Mouse (Mus musculus): Measurements from ENCODE around the gene Nat8f2. TPM values are rescaled to one million over a fixed set of nuclear protein-coding genes. Genes with fewer than 3 reads are reported as not detected.

Nat8f2 gene
- 0.15 and 0.24 TPM in 2 replicates for polyA plus RNA-seq (2012; rRNA removed)

DNA sequence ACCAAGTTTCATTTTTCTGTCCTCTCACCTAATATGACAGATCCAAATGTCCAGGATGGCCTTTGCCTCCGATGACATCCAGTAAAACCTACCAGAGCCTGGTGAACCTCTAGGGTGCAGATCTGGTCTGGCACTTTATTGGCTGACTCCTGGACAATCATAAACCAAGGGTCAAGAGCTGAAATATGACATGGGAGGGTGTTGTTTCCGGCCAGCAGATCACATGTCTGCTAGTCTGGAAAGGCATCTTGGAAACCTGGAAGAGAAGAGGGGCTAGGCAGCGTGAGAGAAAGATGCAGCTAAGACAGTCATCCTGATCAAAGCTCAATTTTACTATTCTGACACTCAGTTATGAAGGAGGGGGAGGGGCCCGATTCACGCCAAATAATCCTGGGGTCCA lies at the start of gene Nat8f2:
TSS of gene Nat8f2 (minus strand) at position 153 of the 400 bp plus-strand sequence.

DNA sequence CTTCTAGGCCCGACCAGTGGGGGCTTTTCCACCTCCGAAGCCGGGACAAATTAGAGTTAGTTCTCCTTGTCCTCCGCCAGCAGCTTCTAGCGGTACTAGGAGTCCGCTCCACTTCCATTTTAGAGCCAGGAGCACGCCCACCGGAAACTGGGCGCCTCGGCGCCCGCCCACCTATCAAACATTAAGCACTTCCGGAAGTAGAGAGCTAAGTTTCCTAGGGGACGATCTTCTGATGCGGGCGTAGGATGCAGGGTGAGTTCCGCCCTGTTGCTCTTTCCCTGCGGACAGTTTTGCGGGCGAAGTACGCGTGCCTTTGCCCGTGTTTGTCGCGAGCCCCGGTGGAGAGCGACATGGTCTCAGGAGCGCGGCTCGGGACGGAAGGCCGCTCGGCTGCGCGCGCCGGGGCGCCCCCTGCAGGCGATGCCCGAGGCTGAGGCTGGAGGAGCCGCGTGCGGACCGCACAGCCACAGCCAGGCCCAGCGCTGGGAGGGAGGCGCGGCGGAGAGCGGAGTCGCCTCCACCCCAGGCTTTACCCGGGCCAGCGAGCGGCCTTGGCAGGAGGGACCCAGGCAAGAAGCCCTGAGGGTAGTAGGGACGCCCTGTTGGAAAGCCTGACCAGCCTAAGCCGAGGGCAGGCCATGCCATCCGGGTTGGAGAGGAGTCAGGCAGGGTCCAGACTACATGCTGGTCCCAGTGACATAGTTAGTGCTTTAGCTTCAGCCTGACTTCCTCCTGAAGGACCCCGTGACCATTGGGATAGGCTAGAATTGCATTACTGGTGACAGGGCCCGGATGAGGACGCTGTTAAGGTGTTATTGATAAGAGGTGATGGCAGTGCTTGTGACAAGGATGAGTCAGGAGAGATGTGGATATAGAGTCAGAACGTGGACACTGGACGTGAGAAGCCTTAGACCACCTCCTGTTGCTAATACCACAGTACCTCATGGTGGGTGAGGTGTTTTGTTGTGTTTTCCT lies 46.9 kb upstream of the Nat8f2 start, which contains the start of gene Nat8f1:
TSS of gene Nat8f1 (minus strand) at position 149 of the 975 bp plus-strand sequence.

DNA sequence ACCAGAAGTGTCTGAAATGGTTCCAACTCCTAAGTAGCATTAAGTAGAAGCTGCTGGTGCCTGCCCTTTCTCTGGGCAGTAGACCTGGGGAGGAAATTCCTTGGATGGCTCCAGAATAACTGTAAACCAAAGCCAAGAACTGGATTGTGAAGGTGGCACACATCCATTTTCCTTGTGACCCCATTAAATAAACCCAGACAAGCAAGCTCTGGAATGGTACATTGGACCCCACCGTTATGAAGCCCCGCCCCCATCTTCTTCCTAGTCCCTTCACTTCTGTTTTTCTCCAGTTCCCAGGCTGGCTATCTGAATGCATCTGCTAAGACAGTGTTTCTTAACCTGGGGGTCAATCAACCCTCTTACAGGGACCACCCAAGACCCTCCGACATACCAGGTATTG lies 42.6 kb upstream of the Nat8f2 start, which contains the start of gene Tprkb:
TSS of gene Tprkb (plus strand) at position 279 of the 400 bp plus-strand sequence.

DNA sequence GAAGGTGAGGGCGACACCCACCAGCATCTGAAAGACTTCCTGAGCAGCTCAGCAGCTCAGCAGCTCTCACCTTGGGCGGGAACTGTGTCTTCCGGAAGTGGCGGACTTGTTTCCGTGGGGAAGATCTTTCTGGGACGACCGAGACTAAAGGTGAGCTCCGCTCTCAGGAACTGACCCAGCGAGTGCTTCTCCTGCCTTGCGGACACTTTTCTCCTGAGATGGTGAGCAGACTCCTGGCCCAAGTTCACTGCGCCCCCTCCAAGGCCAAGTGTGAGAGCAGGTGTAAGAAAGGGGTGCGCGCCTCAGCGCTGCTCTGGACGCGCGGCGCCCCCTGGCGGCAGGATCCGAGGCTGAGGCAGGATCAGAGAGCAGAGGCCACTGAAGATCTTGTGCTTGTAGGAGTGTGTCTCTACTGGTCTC lies 35.7 kb upstream of the Nat8f2 start, which contains the start of gene Nat8f4:
TSS of gene Nat8f4 (minus strand) at position 243 of the 420 bp plus-strand sequence.

DNA sequence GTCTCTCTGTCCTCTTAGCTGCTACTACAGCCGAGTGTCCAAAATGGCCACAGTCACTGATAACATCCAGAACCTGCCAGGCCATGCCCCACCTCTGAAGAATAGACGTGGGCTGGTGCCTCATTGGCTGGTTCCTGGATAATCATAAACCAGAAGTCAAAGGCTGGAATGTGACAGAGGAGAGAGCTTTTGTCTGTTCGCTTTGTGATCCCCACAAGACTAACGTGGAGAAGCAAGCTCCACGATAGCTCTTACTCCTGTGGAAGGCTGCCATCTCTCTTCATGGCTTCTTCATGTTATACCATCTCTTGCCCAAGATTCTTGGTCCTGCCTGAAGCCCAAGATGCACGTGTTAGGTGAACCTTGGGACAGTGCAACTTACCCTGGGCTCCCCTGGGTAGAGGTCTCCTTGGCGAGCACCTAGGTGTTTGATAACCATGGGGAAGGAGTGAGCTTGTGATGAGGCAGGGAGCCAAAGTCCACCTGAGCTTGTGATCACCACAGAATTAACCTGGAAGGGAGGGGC lies 37.1 kb downstream of the Nat8f2 start, which contains the start of gene Nat8:
TSS of gene Nat8 (minus strand) at position 287 of the 526 bp plus-strand sequence.

DNA sequence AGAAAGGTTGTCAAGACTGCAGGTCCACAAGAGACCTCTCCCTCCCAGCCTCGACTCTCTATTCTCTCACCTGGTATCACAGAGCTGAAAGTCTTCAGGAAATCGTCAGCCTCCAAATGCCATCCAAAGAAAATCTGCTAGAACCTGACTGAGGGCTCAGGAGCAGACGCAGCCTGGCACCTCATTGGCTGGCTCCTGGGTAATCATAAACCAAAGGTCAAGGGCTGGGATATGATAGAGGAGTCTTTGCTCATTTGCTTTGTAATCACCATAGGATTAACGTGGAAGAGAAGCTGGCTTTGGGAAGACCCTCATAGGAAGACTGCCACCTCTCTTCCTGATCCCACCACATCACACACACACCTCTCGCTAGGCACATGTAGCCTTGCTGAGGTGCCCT lies 48.1 kb downstream of the Nat8f2 start, which contains the start of the genes Nat8f6 and Nat8f5:
TSS of gene Nat8f6 (minus strand) at position 118 of the 400 bp plus-strand sequence.
TSS of gene Nat8f5 (minus strand) at position 136 of the 400 bp plus-strand sequence.

Other genes with a start within 250 kb of the Nat8f2 start
- 0.01 and 0.02 TPM in 2 replicates for gene Nat8f7, start 156.0 kb downstream of the Nat8f2 start, polyA plus RNA-seq (2012; rRNA removed)
- 0.04 TPM in 1 of 2 replicates, not detected in the other for gene Nat8f3, start 103.4 kb downstream of the Nat8f2 start, polyA plus RNA-seq (2012; rRNA removed)
- 0.06 TPM in 1 of 2 replicates, not detected in the other for gene Nat8f6, start 48.2 kb downstream of the Nat8f2 start, polyA plus RNA-seq (2012; rRNA removed)
- 0.02 TPM in 1 of 2 replicates, not detected in the other for gene Nat8f5, start 48.2 kb downstream of the Nat8f2 start, polyA plus RNA-seq (2012; rRNA removed)
- gene Nat8, start 37.1 kb downstream of the Nat8f2 start, polyA plus RNA-seq (2012; rRNA removed): 0.03 and 0.12 TPM in 2 replicates
- gene Nat8f4, start 35.7 kb upstream of the Nat8f2 start, polyA plus RNA-seq (2012; rRNA removed): 2.3 and 2.4 TPM in 2 replicates
- gene Tprkb, start 42.7 kb upstream of the Nat8f2 start, polyA plus RNA-seq (2012; rRNA removed): 21.2 and 23.1 TPM in 2 replicates
- gene Nat8f1, start 46.5 kb upstream of the Nat8f2 start, polyA plus RNA-seq (2012; rRNA removed): 73.5 and 78.9 TPM in 2 replicates
- gene Dusp11, start 92.5 kb upstream of the Nat8f2 start, polyA plus RNA-seq (2012; rRNA removed): 19.2 and 20.3 TPM in 2 replicates
- not detected in 2 replicates for gene Figla, start 147.0 kb upstream of the Nat8f2 start, polyA plus RNA-seq (2012; rRNA removed)
- gene Add2, start 159.5 kb upstream of the Nat8f2 start, polyA plus RNA-seq (2012; rRNA removed): 32.1 and 33.2 TPM in 2 replicates

All from liver, embryonic 18 days (tissue).